Mouse (Mus musculus) liver, postnatal 0 days (tissue): Measurements from ENCODE around the gene Snx25.

Experiments used
- CTCF ChIP-seq: sonication (generic); IDR thresholded peaks from 2 replicates; pipeline ENCODE4 v1.5.1; 2016; ENCODE audit warnings: antibody characterized with exemption, low read depth
- EP300 ChIP-seq: IDR thresholded peaks from 2 replicates; pipeline ENCODE4 v1.6.1; 2016; ENCODE audit warnings: antibody characterized with exemption, low read depth, mild to moderate bottlenecking

DNA sequence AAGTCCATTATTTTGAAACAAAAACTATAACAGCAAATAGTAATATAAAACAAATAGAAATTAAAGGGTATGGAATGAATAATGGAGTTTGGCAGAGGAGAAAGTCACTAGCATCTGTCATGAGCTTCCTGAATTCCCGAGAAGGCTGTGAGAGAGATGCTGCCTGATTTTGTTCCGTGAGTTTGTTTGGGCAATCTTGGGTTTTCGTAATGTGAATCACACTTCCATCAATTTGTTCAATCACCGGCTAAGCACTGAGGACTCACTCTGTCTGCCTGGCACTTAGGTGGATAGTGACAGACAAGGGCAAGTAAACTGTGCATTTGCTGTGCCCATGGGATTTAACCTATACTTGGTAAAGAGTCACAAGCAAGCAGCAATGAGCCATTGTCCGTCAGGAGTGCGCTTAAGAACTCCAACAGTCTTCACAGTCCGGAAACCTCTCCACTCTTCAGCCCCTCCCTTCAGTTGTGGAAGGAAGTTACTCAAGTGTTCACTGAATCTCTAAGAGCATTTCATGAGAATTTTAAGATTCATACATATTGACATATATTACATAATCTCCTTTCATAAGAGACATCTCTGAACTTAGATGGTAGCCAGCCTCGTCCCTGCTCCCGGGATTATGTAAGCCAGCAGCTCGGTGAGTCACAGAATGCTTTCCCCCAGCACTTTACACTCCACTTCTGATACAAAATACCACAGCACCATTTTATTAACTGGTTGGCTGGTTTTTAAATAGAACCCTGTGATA lies 13.9 kb downstream of the Snx25 start:
- TF ChIP-seq CTCF, result no peak
- TF ChIP-seq EP300, result no peak
